Mouse (Mus musculus) kidney, postnatal 0 days (tissue): ENCODE measurements at regions not wholly inside any gene's neighbourhood (a gene's known extent, or its start where the extent isn't known, plus 50 kb on each side); places are given as distances from the start of the nearest gene placed in this dataset.
"Not testable (repeated sequence)": the region's sequence is repeated elsewhere in the genome, so short reads cannot be mapped to it uniquely, and the experiment has no call there.

ENCODE experiments used
- ATAC-seq: fragments of 200-750 bp; cut with Nextera tagmentation; replicated peaks from 2 replicates; pipeline ENCODE4 v1.8.0; 2017; ENCODE audit warnings: low read depth, moderate number of reproducible peaks, moderate TSS enrichment, moderate library complexity; ENCODE audit not compliant: low FRiP score
- DNase-seq: peaks from one replicate; pipeline ENCODE4 v3.0.0-alpha.2; 2016; ENCODE audit warnings: low spot score
- H3K27ac ChIP-seq: fragments of 300-500 bp; sonication (generic); 2 replicates; pipeline ENCODE4 v1.5.1; 2014; ENCODE audit warnings: mild to moderate bottlenecking
- H3K27me3 ChIP-seq: fragments of 300-500 bp; sonication (generic); 2 replicates; pipeline ENCODE4 v1.6.1; 2014; ENCODE audit warnings: low read length, mixed read lengths; ENCODE audit not compliant: insufficient read depth
- H3K36me3 ChIP-seq: fragments of 300-500 bp; sonication (generic); 2 replicates; pipeline ENCODE4 v1.6.1; 2014; ENCODE audit warnings: low read length, mixed read lengths; ENCODE audit not compliant: insufficient read depth
- H3K4me1 ChIP-seq: fragments of 300-500 bp; sonication (generic); replicated peaks from 2 replicates; pipeline ENCODE4 v1.6.1; 2014; ENCODE audit warnings: antibody characterized with exemption, low read length, mixed read lengths; ENCODE audit not compliant: insufficient read depth
- H3K4me2 ChIP-seq: fragments of 300-500 bp; sonication (generic); 2 replicates; pipeline ENCODE4 v1.6.1; 2014; ENCODE audit warnings: mild to moderate bottlenecking, low read length, moderate library complexity, mixed read lengths
- H3K4me3 ChIP-seq: fragments of 300-500 bp; sonication (generic); replicated peaks from 2 replicates; pipeline ENCODE4 v1.5.1; 2014; ENCODE audit warnings: low read depth, low read length
- H3K9ac ChIP-seq: fragments of 300-500 bp; sonication (generic); 2 replicates; pipeline ENCODE4 v1.6.1; 2014; ENCODE audit warnings: low read depth, low read length
- H3K9me3 ChIP-seq: fragments of 300-500 bp; sonication (generic); replicated peaks from 2 replicates; pipeline ENCODE4 v1.6.1; 2016; ENCODE audit warnings: low read length, inconsistent platforms, mixed read lengths
- CTCF ChIP-seq: IDR thresholded peaks from 2 replicates; pipeline ENCODE4 v1.5.1; 2016; ENCODE audit warnings: antibody characterized with exemption, low read depth, mild to moderate bottlenecking, moderate library complexity
- WGBS: fragments of 180-500 bp; shearing (Covaris S2); extraction: QIAGEN DNeasy Blood & Tissue Kit; methylation state at CpG from one replicate; pipeline ENCODE4 v1.1.7; 2014; 5-methylcytosine and 5-hydroxymethylcytosine counted together

GRCm38 (mm10) chr16:61484315-61484714 lies 879.0 kb upstream of the Epha6 start:
- H3K9me3 ChIP-seq: no peaks in the 10 kb centered on the region
- H3K36me3 ChIP-seq: no peaks in the 10 kb centered on the region
- H3K27ac ChIP-seq: no peak overlapping the region
- DNase-seq: no peak
- TF ChIP-seq CTCF: no peak
- H3K4me2 ChIP-seq: no peak overlapping the region
- no peak for ATAC-seq
- no peaks in the 10 kb centered on the region for H3K4me1 ChIP-seq
- H3K27me3 ChIP-seq: no peaks in the 10 kb centered on the region
- H3K4me3 ChIP-seq: no peak overlapping the region
- H3K9ac ChIP-seq: no peak overlapping the region

DNA sequence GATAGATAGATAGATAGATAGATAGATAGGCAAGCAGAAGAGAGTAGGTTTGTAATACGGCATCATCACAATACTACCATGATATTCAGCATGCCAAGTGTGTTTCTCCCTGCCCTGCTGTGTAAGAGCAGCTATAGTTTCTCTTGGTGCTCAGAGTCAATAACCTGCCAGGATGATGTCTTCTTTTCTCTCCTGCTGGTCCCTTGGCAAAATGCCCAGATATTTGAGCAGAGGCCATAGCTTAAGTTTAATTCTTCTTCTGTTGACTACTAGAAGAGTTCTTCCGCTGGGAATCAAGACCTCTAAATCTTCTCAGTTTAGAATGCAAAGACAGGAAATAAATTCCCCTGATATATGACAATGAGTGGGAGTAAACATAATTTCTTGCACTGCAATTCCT lies 836.5 kb upstream of the Epha6 start:
- Histone ChIP-seq H3K9me3 (no peaks in the 10 kb centered on the region), H3K4me2 (no peak overlapping the region), H3K36me3 (no peaks in the 10 kb centered on the region), H3K9ac (no peak overlapping the region), H3K27ac (no peak overlapping the region), H3K27me3 (no peaks in the 10 kb centered on the region), H3K4me1 (no peaks in the 10 kb centered on the region), H3K4me3 (no peak overlapping the region)
- TF ChIP-seq CTCF: no peak
- ATAC-seq (no peak), DNase-seq (peak; percentile 1)
- WGBS: 72% methylated on average over 2 of the region's 2 CpGs

DNA sequence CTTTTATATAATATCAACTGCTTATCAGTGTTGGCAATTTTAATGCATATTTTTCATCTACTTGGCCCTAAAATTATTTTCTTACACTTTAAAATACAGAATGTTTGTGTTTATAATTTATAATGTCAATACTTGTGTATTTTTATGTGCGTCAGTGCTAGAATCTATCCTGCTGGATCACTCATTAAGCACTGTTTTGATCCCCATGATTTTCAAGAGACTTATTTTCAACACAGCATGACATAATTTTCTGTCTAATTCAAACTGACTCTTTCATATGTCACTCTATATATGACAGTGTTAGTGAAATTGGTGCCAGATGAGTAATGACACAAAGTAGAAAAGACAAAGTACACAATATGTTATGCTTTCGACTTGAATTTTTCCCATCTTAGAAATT lies 795.9 kb upstream of the Epha6 start:
- H3K27ac ChIP-seq: no peak overlapping the region
- no peaks in the 10 kb centered on the region for H3K36me3 ChIP-seq
- TF ChIP-seq CTCF: no peak
- no peak for DNase-seq
- WGBS: 93% methylated on average over 2 of the region's 2 CpGs
- no peak overlapping the region for H3K4me2 ChIP-seq
- no peaks in the 10 kb centered on the region for H3K9me3 ChIP-seq
- H3K27me3 ChIP-seq: no peaks in the 10 kb centered on the region
- no peak overlapping the region for H3K4me3 ChIP-seq
- no peak overlapping the region for H3K9ac ChIP-seq
- no peak for ATAC-seq
- no peaks in the 10 kb centered on the region for H3K4me1 ChIP-seq

DNA sequence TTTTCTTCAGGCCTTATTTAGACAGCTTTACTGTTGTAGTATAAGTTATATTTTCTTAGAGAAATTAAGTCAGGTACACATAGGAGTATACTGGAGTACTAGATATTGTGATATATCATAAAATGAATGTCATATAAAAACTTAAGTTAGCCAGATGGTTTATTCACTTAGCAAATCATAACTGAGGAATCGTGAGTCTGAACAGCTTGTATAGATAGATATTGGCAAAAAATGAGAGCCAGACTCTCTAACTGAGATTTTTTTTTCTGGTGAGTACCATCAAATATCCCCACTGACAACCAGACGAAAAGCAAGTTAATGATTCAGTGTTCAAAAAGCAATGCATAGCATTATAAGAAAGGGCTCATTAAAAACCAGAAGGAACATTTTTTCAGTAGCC lies 776.6 kb upstream of the Epha6 start:
- no peaks in the 10 kb centered on the region for H3K9me3 ChIP-seq
- ATAC-seq (no peak), DNase-seq (no peak)
- H3K4me3 ChIP-seq: no peak overlapping the region
- TF ChIP-seq CTCF: no peak
- WGBS: 66% methylated on average over 2 of the region's 2 CpGs
- H3K27ac ChIP-seq: no peak overlapping the region
- no peak overlapping the region for H3K9ac ChIP-seq
- no peak overlapping the region for H3K4me2 ChIP-seq
- no peaks in the 10 kb centered on the region for H3K36me3 ChIP-seq
- no peaks in the 10 kb centered on the region for H3K27me3 ChIP-seq
- no peaks in the 10 kb centered on the region for H3K4me1 ChIP-seq

GRCm38 (mm10) chr16:61376937-61377336 lies 771.6 kb upstream of the Epha6 start:
- H3K4me3 ChIP-seq, H3K9me3 ChIP-seq, H3K4me1 ChIP-seq, H3K27me3 ChIP-seq, H3K27ac ChIP-seq, H3K4me2 ChIP-seq, H3K36me3 ChIP-seq, H3K9ac ChIP-seq, ATAC-seq, DNase-seq: not testable (repeated sequence)
- 88% methylated on average over 9 of the region's 16 CpGs for WGBS
